Mouse (Mus musculus): ENCODE data around the gene Krt81. TPM values are rescaled to one million over a fixed set of nuclear protein-coding genes. Genes with fewer than 3 reads are reported as not detected.

Gene Krt81
- total RNA-seq, 4 experiments from 2014 or later, result not detected

DNA sequence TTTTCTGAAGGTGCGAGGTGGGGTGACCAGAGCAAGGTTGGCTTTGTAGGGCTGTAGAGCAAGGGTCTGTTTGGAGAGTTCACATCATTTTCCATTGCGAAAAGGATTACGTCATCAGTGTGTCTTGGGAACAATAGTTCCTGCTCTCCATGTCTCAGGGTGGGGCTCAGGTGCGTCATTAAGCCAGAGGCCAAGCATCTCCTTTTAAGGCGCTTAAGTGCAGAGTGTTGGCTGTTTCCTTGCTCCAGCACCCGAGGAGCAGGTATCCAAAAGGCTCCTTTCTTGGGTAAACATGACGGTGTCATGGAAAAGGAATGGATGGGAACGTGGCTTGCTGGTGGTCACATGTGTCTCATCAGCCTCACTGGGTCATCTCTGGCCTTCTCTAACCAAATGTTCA, 8.8 kb downstream of the Krt81 start:
- DNase-seq (ENCODE audit: low spot score in 2 of 2), result no peak

DNA sequence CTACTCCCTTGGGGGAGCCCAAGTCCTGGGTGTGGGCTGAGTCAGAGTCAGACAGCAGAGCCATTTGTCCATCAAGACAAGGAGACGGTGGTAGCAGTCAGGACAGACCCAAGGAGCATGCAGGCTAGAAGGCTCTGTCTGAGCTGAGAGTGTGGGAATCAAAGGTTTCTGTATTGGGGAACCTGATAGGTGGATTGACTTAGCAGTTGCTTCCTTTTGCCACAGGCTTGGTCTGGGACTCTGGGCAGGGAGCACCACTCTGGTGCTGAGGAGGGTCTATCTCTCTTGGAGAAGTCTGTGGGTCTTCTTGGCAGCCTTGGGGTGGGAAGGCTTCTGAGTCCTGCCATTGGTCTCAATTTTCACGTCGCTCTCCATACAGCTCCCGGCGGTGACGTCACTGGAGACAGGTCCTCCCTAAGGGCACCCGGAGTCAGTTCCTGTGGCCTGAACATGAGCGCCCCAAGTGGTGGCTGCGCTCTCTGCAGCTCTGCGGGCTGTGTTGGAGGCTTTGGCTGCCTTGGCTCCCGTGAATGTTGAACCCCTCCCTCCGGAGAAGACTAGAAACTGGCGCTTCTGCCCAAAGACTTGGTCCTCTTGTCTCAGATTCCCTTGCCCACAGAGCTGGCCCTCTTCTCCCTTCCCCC, 10.3 kb downstream of the Krt81 start:
- DNase-seq (ENCODE audit: low spot score in 2 of 2), result peak; percentile 66 to 67

DNA sequence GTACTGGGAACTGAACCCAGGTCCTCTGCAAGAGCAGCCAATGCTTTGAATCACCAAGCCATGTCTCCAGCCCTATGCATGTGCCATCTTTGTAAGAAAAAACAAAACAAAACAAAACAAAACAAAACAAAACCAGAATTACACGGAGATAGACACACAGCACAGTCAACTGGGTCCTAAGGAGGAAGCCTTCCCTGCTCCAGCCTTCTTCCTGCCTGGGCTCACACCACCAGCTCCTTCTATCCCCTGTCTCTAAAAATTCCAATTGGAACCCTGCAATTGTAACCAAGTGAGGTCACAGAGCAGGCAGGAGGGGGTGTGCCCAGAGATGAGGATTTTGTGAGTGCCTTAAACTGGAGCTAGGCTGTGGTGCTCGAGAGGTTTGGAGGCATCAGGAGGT, 16.1 kb downstream of the Krt81 start, which contains the start of gene Krt88:
Gene Krt88, plus strand, starts transcription at position 301 of the 400 bp plus-strand sequence.
- DNase-seq (ENCODE audit: low spot score in 2 of 2), result no peak

DNA sequence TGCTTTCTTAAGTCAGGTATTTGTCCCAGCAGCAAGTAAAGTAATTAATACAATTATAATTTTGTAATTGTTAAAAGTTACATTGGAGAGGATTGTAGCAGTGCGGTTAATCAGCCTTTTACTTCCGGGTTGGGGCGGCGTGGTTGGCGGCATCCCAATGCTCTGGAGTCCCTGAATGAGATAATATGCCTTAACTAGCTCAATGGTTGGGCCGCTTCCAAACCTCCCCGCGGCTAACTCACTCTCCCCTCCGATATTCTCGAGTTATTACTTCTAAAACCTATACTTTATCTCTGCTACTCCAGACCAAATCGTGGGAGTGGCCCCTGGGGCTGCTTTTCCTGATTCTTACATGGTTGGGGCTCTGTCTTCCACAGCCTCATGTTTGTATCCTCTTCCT, 17.0 kb downstream of the Krt81 start:
- DNase-seq (ENCODE audit: low spot score in 2 of 2), result no peak

DNA sequence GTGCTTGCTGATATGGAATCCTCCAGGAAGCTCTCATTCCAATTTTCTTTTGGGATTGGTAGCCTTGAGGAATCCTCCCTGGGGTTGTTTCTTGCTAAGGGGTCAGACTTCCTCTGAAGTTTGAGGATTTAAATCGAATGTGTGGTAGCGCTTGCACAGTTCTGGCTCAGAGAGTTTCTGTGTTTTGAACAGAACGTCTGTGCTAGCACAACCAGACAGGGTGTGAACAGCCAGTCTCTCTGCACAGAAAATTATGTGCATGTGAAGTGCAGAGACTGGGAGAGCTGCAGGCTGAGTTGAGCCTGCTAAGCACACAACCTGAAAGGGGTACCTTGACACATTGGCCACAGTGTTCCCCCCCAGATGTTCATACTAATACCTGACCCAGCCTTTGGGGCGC, 22.7 kb downstream of the Krt81 start:
- DNase-seq (ENCODE audit: low spot score in 2 of 2), result no peak

DNA sequence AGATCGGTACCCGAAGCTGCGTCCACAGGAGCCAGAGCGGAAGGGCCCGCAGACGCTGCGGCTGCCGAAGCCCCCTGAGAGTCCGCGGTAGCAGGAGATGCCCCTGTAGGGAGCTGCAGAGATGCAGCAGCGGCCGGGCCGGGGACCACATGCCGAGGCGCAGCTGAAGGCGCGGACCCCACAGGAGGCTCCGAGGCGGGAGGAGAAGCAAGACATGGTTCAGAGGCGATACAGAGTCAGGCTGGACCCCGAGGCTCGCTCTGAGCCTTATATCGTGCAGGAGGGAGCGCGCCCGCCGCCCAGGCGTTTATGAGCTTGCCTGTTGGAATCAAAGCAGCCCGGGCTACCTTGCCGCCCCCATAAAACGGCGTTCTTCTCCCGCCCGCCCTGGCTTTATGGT, 25.0 kb downstream of the Krt81 start, which contains the start of gene Krt87:
Gene Krt87, minus strand, starts transcription at position 250 of the 400 bp plus-strand sequence.
- DNase-seq (ENCODE audit: low spot score in 2 of 2), result no peak

DNA sequence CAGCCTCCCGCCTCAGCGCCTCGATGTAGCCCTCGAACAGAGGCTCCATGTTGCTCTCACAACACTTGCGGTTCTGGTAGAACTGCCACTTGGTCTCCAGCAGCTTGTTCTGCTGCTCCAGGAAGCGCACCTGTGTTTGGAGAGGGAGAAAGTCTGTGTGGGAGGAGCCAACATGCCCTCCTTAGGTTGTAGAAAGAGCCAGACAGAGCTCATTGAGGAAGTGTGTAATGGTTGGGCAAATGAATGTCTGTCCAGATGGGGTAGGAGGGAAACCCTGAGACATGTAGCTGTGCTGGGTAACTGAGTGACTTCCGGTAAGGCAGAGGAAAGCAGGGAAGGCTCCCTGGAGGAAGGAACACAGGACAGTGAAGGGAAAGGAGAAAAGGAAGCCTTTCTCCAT, 26.9 kb downstream of the Krt81 start:
- DNase-seq (ENCODE audit: low spot score in 2 of 2), result no peak

DNA sequence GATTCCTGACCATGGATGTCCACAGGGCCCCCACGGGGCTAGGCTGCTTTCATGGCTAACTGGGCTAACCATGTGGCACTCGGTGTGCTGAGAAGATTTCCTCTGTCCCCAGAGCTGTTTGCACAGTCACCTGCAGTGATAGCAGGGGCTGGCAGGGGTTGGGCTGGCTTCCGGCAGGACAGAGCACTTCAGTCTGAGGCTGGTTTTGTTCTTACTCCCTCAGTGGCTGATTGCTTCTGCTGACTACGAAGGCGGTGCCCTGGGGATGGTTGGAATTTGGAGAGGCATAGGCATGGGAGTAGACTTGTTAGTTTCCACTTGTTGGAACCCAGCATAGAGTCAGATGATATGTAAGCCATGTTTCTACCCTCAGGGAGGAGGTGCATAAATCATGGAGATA, 38.6 kb downstream of the Krt81 start:
- DNase-seq (ENCODE audit: low spot score in 2 of 2), result no peak

DNA sequence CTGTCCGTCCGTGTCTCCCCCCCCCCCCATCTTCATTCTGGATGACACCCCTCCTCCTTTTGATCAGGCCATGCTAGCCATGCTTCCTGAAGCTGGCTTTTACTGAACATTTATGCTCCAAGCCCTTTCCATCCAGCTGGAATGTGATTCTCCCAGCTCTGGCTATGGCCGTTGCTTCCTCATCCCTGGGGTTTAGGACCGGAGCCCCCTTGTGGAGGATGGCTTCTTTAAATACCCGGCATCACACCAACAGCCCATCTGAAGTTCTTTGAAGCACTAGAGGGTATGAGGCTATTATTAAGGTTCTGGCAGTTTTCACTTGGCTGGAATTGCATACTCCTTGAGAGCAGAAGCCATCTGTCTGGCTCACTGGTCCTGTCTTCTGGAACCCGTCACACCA, 42.6 kb downstream of the Krt81 start:
- no peak for DNase-seq (ENCODE audit: low spot score in 2 of 2)

DNA sequence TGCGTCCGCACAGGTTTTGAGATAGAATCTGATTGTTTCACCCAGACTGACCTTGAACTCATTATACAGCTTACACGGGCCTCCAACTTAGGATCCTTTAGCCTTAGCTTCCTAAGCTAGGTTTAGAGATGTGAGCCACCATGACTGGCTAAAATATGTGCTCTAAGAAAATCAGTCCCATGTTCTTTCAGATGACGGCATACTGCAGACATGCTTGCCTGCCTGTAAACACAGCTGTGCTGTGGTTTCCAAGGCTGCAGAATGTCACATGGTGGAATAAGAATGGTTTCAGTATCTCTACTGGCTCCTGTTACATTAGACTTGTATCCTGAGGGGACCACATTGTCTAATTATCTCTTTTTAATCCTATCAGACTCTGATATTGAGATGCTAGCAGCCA, 44.6 kb downstream of the Krt81 start:
- no peak for DNase-seq (ENCODE audit: low spot score in 2 of 2)

DNA sequence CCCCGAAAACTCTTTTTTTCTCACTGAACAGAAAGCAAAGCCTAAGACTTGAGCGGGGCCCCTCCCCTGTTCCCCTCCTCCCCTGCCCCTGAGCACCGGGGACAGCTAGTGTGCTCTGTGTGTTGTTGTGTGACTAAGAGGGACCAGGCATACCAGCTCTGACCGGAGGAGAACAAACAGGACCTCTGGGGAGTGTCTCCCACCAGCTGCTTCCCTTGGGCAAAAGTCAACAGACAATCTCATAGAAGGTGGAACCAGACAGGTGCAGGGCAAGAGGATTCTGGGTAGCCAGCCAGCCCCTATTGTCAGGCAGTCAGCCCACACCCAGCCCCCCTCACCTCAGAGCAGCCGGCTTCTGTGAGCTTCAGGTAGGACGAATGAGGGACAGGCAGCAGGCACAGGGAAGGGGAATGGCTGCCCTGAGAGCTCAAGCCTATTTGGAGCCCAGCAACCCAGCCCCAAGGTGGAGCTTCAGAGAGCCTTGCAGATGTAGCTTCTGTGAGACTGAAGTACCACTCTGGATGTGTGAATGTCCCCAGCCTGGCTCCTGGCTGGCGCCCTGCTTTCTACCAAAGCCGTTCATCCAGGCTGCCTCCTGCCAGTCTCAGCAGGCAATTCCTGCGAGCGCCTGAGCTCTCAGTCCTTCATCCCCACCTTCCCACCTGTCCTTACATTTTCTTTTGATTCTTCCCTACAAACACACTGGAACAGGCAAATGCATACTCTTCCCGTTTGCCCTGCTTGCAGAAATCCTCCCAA, 48.6 kb downstream of the Krt81 start:
- no peak for DNase-seq (ENCODE audit: low spot score in 2 of 2)

DNA sequence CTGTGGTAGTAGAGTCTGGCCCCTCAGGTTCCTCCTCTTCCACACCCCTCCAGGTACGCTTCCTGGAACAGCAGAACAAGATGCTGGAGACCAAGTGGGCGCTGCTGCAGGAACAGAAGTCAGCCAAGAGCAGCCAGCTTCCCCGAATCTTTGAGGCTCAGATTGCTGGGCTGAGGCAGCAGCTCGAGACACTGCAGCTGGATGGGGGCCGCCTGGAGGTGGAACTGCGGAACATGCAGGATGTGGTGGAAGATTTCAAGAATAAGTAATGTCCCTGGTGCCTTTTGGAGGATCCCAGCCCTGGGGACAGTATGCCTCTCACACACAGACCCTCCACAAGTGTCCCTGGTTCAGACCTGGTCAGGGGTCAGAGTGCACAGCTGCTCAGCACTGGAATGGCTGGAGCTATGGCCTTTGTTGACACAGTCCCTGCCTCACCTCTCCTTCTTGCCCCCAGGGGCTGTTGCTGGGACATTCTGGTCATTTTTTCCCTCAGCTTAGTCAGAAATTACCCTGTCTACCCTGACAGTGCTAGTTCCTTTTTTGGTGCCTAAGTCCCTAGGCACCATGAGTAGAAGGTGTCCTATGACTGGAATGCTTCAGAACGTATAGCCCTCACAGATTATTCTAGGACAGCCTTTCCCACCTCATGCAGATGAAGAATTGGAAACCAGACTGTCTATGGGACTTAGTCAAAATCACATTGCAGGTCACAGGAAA, 49.5 kb downstream of the Krt81 start:
- no peak for DNase-seq (ENCODE audit: low spot score in 2 of 2)

DNA sequence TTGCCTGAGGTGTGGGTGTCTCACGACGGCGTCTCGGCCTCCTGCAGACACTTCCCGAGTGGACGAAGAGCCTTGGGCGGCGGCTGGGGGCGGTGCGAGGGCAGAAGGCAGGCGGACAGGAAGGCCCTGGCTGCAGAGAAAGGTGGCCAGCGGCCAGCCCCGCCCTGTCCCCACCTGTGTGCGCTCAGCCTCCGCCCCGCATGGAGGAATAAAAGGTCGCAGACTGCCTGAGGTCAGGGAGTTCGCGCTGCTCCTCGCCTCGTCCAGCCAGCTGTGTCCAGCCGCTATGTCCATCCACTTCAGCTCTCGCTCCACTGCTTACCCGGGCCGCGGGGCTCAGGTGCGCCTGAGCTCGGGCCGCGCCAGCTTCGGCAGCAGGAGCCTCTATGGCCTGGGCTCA, 51.4 kb downstream of the Krt81 start:
- DNase-seq (ENCODE audit: low spot score in 2 of 2), result no peak

DNA sequence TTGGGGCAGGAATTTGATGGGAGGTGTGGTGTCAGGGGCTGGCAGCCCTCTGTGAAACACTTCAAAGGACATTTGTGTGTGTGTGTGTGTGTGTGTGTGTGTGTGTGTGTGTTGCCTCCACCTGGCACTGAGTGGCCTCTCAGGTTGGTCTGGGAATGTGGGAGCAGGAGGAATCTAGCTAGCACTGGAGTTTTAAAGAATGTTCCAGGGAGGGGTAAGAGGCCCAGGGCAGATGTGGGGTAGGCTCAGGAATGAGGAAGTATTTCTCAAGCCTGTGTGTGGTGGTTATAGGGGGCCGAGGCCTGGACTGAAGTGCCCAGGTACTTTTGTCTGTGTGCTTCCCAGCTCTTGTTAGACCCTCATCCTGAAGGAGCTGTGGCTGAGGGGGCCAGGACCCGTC, 52.8 kb downstream of the Krt81 start, which contains the start of gene Krt7:
Gene Krt7, plus strand, starts transcription at position 269 of the 400 bp plus-strand sequence.
- DNase-seq (ENCODE audit: low spot score in 2 of 2), result no peak

Other genes starting within 250 kb of the Krt81 start
- 1 to 10 TPM; 3.0 to 5.4 (median 4.4) TPM for gene Grasp, start 239.6 kb downstream of the Krt81 start, total RNA-seq (2022)
- gene Nr4a1, start 209.5 kb downstream of the Krt81 start, total RNA-seq (2022), result 100 to 1,000 TPM; 114 to 232 (median 117) TPM
- gene Atg101, start 179.5 kb downstream of the Krt81 start, total RNA-seq (2022), result 10 to 100 TPM; 28.6 to 35.4 (median 31.8) TPM
- not detected for gene 6030408B16Rik, start 170.5 kb downstream of the Krt81 start, total RNA-seq (2022)
- gene Krt80, start 93.6 kb downstream of the Krt81 start, total RNA-seq (2022), result 1 to 10 TPM; 1.1 to 3.4 (median 2.5) TPM
- not detected for gene Krt7, start 52.7 kb downstream of the Krt81 start, total RNA-seq (2022)
- not detected for gene Krt87, start 24.9 kb downstream of the Krt81 start, total RNA-seq (2022)
- gene Krt88, start 16.0 kb downstream of the Krt81 start, total RNA-seq (2022), result not detected
- gene Krt86, start 9.7 kb upstream of the Krt81 start, total RNA-seq (2022), result not detected
- not detected for gene Krt83, start 27.8 kb upstream of the Krt81 start, total RNA-seq (2022)
- not detected for gene Gm49425, start 53.5 kb upstream of the Krt81 start, total RNA-seq (2022)
- not detected for gene Krt84, start 69.1 kb upstream of the Krt81 start, total RNA-seq (2022)
- not detected for gene Krt82, start 86.9 kb upstream of the Krt81 start, total RNA-seq (2022)
- gene Krt90, start 99.2 kb upstream of the Krt81 start, total RNA-seq (2022), result not detected
- not detected for gene Krt75, start 110.2 kb upstream of the Krt81 start, total RNA-seq (2022)
- gene Gm5414, start 164.4 kb upstream of the Krt81 start, total RNA-seq (2022), result not detected
- not detected for gene Gm5478, start 183.6 kb upstream of the Krt81 start, total RNA-seq (2022)
- not detected for gene Krt6b, start 216.5 kb upstream of the Krt81 start, total RNA-seq (2022)
- not detected for gene Krt6a, start 230.6 kb upstream of the Krt81 start, total RNA-seq (2022)
- gene Krt5, start 249.1 kb upstream of the Krt81 start, total RNA-seq (2022), result not detected

Data from gastrocnemius, adult 8-10 months (tissue).